Mouse (Mus musculus): ENCODE measurements around the gene Cyb5rl. TPM values are rescaled to one million over a fixed set of nuclear protein-coding genes. Genes with fewer than 3 reads are reported as not detected.

Gene Cyb5rl
- polyA plus RNA-seq, 1 experiment from 2014 or later, result 3.6 TPM

DNA sequence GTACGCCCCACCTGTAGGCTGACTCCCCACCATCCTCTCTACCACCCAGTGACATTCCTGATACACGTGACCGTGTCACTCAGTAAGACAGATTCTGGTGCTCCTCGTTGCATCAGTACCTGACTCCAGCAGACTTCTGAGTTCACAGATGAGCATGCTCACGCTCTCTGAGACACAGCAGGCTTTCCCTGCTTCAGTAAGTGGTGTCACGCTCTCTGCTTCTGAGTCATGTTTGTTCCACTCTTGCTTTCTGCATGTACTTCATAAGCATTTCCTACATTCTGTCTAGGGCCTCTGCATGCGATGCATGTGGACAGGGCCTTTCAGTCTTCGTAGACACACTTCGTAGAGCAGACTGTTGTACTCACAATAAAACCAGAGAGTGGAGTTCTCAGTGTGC, 5.6 kb downstream of the Cyb5rl start:
- ATAC-seq, result no peak
- Histone ChIP-seq H3K4me1 (ENCODE audit: control insufficient read depth, insufficient read depth, low read length) (peaks cover 3% of the 10 kb centered on the region; the same call in 1 of the 2 replicates), H3K36me3 (ENCODE audit: control insufficient read depth, insufficient read depth, low read length) (no peaks in the 10 kb centered on the region), H3K27me3 (replicated peaks; ENCODE audit: control insufficient read depth, insufficient read depth, low read length) (no peaks in the 10 kb centered on the region), H3K4me3 (ENCODE audit: low read depth, low read length) (no peak overlapping the region), H3K9me3 (replicated peaks; ENCODE audit: control insufficient read depth, low read length) (no peaks in the 10 kb centered on the region), H3K27ac (ENCODE audit: low read depth, low read length) (no peak overlapping the region), H3K4me2 (ENCODE audit: low read length) (no peak overlapping the region), H3K9ac (ENCODE audit: low read length) (no peak overlapping the region)
- 81% methylated on average over 9 of the region's 9 CpGs for WGBS
- no peak for DNase-seq (ENCODE audit: low spot score)

DNA sequence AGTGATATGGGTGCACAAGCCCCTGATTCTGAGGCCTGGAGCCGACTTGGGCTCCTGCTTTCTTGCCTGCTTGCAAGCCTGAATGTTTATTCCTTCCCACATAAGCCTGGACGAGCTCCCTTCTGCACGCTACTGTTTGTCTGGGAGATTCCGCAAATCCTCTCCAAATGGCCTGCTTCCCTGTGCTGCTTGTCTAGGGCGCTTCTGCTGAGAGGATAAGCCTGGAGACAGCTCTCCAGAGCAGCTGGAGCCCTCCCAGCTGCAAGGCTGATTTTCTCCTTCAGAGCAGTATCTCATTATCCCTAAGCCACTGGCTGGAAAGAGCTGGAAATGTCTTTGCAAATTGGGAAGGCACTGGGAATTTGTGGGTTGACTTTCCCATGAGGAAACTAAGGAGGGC, 8.7 kb downstream of the Cyb5rl start:
- 58% methylated on average over 5 of the region's 5 CpGs for WGBS
- H3K27me3 ChIP-seq (replicated peaks; ENCODE audit: control insufficient read depth, insufficient read depth, low read length), result no peaks in the 10 kb centered on the region
- no peaks in the 10 kb centered on the region for H3K36me3 ChIP-seq (ENCODE audit: control insufficient read depth, insufficient read depth, low read length)
- ATAC-seq (no peak), DNase-seq (ENCODE audit: low spot score) (no peak)
- H3K9me3 ChIP-seq (replicated peaks; ENCODE audit: control insufficient read depth, low read length), result no peaks in the 10 kb centered on the region
- H3K9ac ChIP-seq (ENCODE audit: low read length), result no peak overlapping the region
- H3K4me2 ChIP-seq (ENCODE audit: low read length), result no peak overlapping the region
- no peaks in the 10 kb centered on the region for H3K4me1 ChIP-seq (ENCODE audit: control insufficient read depth, insufficient read depth, low read length)
- no peak overlapping the region for H3K4me3 ChIP-seq (ENCODE audit: low read depth, low read length)
- H3K27ac ChIP-seq (ENCODE audit: low read depth, low read length), result no peak overlapping the region

DNA sequence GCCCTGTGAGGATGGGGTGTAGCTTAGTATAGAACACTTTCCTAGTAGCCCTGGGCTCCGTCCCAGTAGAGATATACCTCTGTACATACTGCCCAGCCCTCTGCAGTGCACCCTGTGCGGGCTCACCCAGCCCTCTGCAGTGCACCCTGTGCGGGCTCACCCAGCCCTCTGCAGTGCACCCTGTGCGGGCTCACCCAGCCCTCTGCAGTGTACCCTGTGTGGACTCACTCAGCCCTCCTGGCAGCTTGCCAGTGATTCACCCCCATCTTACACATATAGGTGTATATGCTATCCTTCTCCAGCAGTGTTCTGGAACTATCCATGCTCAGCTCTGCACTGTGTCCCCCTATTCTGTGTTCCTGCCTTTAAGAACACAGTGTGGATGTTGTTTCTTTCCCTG, 12.1 kb downstream of the Cyb5rl start:
- WGBS, result 81% methylated on average over 4 of the region's 4 CpGs
- Histone ChIP-seq H3K27me3 (replicated peaks; ENCODE audit: control insufficient read depth, insufficient read depth, low read length) (no peaks in the 10 kb centered on the region), H3K9ac (ENCODE audit: low read length) (no peak overlapping the region), H3K36me3 (ENCODE audit: control insufficient read depth, insufficient read depth, low read length) (no peaks in the 10 kb centered on the region), H3K9me3 (replicated peaks; ENCODE audit: control insufficient read depth, low read length) (no peaks in the 10 kb centered on the region), H3K27ac (ENCODE audit: low read depth, low read length) (no peak overlapping the region), H3K4me2 (ENCODE audit: low read length) (no peak overlapping the region), H3K4me3 (ENCODE audit: low read depth, low read length) (no peak overlapping the region), H3K4me1 (ENCODE audit: control insufficient read depth, insufficient read depth, low read length) (no peaks in the 10 kb centered on the region)
- ATAC-seq, result no peak
- no peak for DNase-seq (ENCODE audit: low spot score)

DNA sequence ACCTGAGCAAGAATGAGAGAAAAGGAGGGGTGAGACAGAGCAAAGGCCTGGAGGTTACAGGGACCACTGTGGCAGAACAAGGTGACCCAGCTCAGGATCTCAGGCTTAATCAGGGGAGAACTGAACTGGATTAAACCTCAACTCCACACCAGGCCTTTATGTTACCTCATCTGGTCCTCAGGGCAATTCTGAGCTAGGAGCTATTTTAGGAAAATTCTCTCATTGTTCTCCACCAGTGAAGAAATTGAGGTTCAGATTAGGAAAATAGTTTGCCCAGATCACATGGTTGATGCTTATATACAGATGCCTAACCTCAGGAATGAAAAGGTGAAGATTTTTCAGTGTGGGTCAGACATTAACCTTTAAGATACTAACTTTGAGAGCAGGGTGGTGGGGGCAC, 12.9 kb downstream of the Cyb5rl start:
- Histone ChIP-seq H3K36me3 (ENCODE audit: control insufficient read depth, insufficient read depth, low read length) (no peaks in the 10 kb centered on the region), H3K9me3 (replicated peaks; ENCODE audit: control insufficient read depth, low read length) (no peaks in the 10 kb centered on the region), H3K27me3 (replicated peaks; ENCODE audit: control insufficient read depth, insufficient read depth, low read length) (no peaks in the 10 kb centered on the region), H3K4me2 (ENCODE audit: low read length) (no peak overlapping the region), H3K4me3 (ENCODE audit: low read depth, low read length) (no peak overlapping the region), H3K4me1 (ENCODE audit: control insufficient read depth, insufficient read depth, low read length) (peaks cover 5% of the 10 kb centered on the region), H3K9ac (ENCODE audit: low read length) (no peak overlapping the region), H3K27ac (ENCODE audit: low read depth, low read length) (no peak overlapping the region)
- ATAC-seq, result no peak
- no peak for DNase-seq (ENCODE audit: low spot score)

DNA sequence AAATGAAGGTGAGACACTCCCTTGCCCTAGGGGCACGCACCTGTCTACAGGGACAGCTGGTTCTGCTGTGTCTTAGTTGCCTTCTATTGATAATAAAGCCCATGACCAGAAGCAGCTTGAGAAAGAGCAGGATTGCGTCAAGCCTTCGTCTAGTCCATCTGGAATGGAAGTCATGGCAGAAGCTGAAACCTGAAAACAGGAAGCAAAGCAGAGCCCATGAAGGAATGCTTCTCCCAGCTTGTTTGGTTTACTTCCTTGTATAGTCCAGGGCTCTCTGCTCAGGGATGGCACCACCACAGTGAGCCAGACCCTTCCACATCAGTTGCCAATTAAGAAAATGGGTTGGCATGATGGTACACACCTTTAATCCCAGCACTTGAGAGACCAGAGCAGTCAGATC, 15.4 kb downstream of the Cyb5rl start:
- Histone ChIP-seq H3K9ac (ENCODE audit: low read length) (no peak overlapping the region), H3K4me3 (ENCODE audit: low read depth, low read length) (no peak overlapping the region), H3K4me2 (ENCODE audit: low read length) (no peak overlapping the region), H3K36me3 (ENCODE audit: control insufficient read depth, insufficient read depth, low read length) (no peaks in the 10 kb centered on the region), H3K27ac (ENCODE audit: low read depth, low read length) (no peak overlapping the region), H3K4me1 (ENCODE audit: control insufficient read depth, insufficient read depth, low read length) (peaks cover 9% of the 10 kb centered on the region), H3K27me3 (replicated peaks; ENCODE audit: control insufficient read depth, insufficient read depth, low read length) (no peaks in the 10 kb centered on the region), H3K9me3 (replicated peaks; ENCODE audit: control insufficient read depth, low read length) (no peaks in the 10 kb centered on the region)
- WGBS, result 90% methylated on average over 3 of the region's 3 CpGs
- no peak for ATAC-seq
- no peak for DNase-seq (ENCODE audit: low spot score)

DNA sequence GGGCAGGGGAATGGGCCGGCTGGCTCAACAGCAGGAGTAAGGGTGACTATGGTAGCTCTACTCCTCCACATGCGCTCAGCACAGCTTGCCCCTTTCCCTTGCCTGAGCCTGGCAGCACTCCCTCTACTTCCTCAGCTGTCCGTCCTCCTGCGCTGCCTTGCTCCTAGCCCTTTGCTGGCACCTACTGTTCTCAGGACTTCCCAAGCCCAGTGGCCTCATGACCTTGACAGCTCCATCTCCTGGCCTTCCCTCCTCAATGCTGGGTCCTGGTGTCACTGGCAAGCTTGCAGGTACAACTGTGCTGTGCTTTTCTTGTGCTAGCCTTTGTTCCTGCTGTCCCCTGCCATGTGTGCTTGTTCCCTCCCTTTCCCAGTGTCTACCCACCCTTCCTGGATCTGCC, 16.3 kb downstream of the Cyb5rl start:
- Histone ChIP-seq H3K36me3 (ENCODE audit: control insufficient read depth, insufficient read depth, low read length) (no peaks in the 10 kb centered on the region), H3K4me1 (ENCODE audit: control insufficient read depth, insufficient read depth, low read length) (peaks cover 9% of the 10 kb centered on the region), H3K9me3 (replicated peaks; ENCODE audit: control insufficient read depth, low read length) (no peaks in the 10 kb centered on the region), H3K27ac (ENCODE audit: low read depth, low read length) (no peak overlapping the region), H3K4me3 (ENCODE audit: low read depth, low read length) (no peak overlapping the region), H3K27me3 (replicated peaks; ENCODE audit: control insufficient read depth, insufficient read depth, low read length) (no peaks in the 10 kb centered on the region), H3K4me2 (ENCODE audit: low read length) (no peak overlapping the region), H3K9ac (ENCODE audit: low read length) (no peak overlapping the region)
- WGBS, result 97% methylated on average over 4 of the region's 4 CpGs
- ATAC-seq (no peak), DNase-seq (ENCODE audit: low spot score) (no peak)

DNA sequence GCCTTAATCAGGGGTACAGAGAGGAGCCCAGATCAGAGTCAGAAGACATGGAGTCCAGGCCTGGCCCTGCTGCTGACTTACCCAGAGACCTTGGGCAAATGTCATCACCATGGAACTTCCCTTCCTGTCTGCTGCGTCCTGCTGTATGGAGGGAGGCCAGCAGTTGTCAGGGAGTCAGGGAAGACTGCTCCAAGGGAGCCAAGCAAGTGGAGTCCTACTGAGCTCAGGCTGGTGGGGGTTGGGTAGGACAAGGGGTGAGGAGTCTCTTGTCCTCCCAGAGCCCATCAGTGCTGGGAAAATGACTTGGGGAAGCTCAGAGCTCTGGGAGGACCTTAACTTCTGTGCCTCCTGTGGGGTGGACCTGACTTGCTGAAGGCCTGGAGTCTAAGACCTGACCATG, 17.6 kb downstream of the Cyb5rl start:
- Histone ChIP-seq H3K9me3 (replicated peaks; ENCODE audit: control insufficient read depth, low read length) (no peaks in the 10 kb centered on the region), H3K9ac (ENCODE audit: low read length) (peak overlapping the region; percentile 9; the same call in 1 of the 2 replicates), H3K4me3 (ENCODE audit: low read depth, low read length) (no peak overlapping the region), H3K4me1 (ENCODE audit: control insufficient read depth, insufficient read depth, low read length) (peaks cover 9% of the 10 kb centered on the region), H3K36me3 (ENCODE audit: control insufficient read depth, insufficient read depth, low read length) (no peaks in the 10 kb centered on the region), H3K27me3 (replicated peaks; ENCODE audit: control insufficient read depth, insufficient read depth, low read length) (no peaks in the 10 kb centered on the region), H3K27ac (ENCODE audit: low read depth, low read length) (peak overlapping the region; percentile 56), H3K4me2 (ENCODE audit: low read length) (no peak overlapping the region)
- DNase-seq (ENCODE audit: low spot score), result no peak
- WGBS, result 54% methylated on average over 1 of the region's 1 CpGs
- ATAC-seq, result no peak

DNA sequence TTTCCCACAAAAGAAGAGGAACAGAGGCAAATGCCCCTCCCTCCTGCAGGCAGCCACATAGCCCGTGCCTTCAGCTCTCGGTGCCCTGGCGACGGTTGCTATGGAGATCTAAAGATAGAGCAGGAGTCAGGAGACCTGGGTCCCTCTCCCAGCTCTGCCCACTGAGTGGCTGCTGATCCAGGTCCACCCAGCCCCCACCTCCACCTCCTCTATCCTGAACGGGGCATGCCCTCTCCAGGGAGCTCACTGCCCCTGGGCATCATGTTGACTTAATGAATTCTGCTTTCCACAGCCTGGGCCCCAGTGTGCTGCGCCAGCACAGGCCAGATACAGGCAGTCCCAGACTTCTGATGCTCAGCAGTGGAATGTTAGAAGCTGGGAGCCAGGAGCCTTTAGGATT, 18.1 kb downstream of the Cyb5rl start:
- DNase-seq (ENCODE audit: low spot score) (peak; percentile 75), ATAC-seq (peak; percentile 87)
- Histone ChIP-seq H3K4me1 (ENCODE audit: control insufficient read depth, insufficient read depth, low read length) (peaks cover 9% of the 10 kb centered on the region), H3K36me3 (ENCODE audit: control insufficient read depth, insufficient read depth, low read length) (no peaks in the 10 kb centered on the region), H3K27ac (ENCODE audit: low read depth, low read length) (peak overlapping the region; percentile 56), H3K9ac (ENCODE audit: low read length) (peak overlapping the region; percentile 9; the same call in 1 of the 2 replicates), H3K4me3 (ENCODE audit: low read depth, low read length) (no peak overlapping the region), H3K9me3 (replicated peaks; ENCODE audit: control insufficient read depth, low read length) (no peaks in the 10 kb centered on the region), H3K27me3 (replicated peaks; ENCODE audit: control insufficient read depth, insufficient read depth, low read length) (no peaks in the 10 kb centered on the region), H3K4me2 (ENCODE audit: low read length) (no peak overlapping the region)
- WGBS, result 3% methylated on average over 6 of the region's 6 CpGs

DNA sequence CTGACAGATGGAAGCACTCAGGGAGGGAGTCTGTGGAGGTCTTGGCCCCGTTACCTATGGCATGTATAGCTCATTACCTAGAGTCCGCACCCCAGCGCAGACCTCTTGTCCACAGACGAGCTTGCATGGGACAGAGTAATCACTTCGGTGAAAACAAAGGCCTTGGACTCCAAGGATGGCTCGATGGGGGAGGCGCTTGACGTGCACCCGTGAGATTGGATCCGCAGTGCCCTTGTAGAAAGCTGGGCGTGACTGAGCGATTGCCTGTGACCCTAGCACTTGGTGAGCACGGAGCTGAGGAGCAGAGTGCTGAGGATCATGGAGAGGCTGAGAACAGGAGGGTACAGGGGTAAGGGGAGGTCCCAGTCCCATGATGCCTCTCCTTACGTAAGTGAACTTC, 24.9 kb downstream of the Cyb5rl start:
- no peak for DNase-seq (ENCODE audit: low spot score)
- Histone ChIP-seq H3K9me3 (replicated peaks; ENCODE audit: control insufficient read depth, low read length) (no peaks in the 10 kb centered on the region), H3K27me3 (replicated peaks; ENCODE audit: control insufficient read depth, insufficient read depth, low read length) (no peaks in the 10 kb centered on the region), H3K4me2 (ENCODE audit: low read length) (no peak overlapping the region), H3K27ac (ENCODE audit: low read depth, low read length) (no peak overlapping the region), H3K4me1 (ENCODE audit: control insufficient read depth, insufficient read depth, low read length) (0 out of 2 replicates have a peak, but pooled peaks cover 2% of the 10 kb centered on the region), H3K36me3 (ENCODE audit: control insufficient read depth, insufficient read depth, low read length) (no peaks in the 10 kb centered on the region), H3K9ac (ENCODE audit: low read length) (no peak overlapping the region), H3K4me3 (ENCODE audit: low read depth, low read length) (no peak overlapping the region)
- ATAC-seq, result no peak
- 82% methylated on average over 14 of the region's 14 CpGs for WGBS

Data from forebrain, embryonic 14.5 days (tissue).